Mouse (Mus musculus) adrenal gland, postnatal 4 days (tissue): ENCODE data around the gene 9230102O04Rik. TPM values are rescaled to one million over a fixed set of nuclear protein-coding genes. Genes with fewer than 3 reads are reported as not detected.

Experiments used
- DNase-seq, 2 experiments: peaks; one replicate each; pipeline ENCODE4 v3.0.0; 2021 to 2022; ENCODE audit warnings: low spot score in 2 of 2, mixed read lengths in 2 of 2
- total RNA-seq, 2 experiments: library from RNA; stranded (reverse); gene quantifications; 2 replicates each; pipeline ENCODE4 v1.2.3; 2021

The 9230102O04Rik gene
- total RNA-seq, 2 experiments from 2014 or later, result 0.87 to 2.3 TPM

GRCm38 (mm10) chr2:9886031-9886430 is 3.3 kb downstream of the 9230102O04Rik start:
- no peak for DNase-seq

GRCm38 (mm10) chr2:9885217-9885770 is 4.0 kb downstream of the 9230102O04Rik start:
- DNase-seq, result no peak

GRCm38 (mm10) chr2:9884533-9885216 is 4.7 kb downstream of the 9230102O04Rik start:
- no peak for DNase-seq

- no peak for DNase-seq
These were observed 5.4 kb downstream of the 9230102O04Rik start for GRCm38 (mm10) chr2:9883803-9884532.

GRCm38 (mm10) chr2:9882926-9883802 is 6.2 kb downstream of the 9230102O04Rik start:
- DNase-seq, result no peak

- DNase-seq, result no peak
These were observed 6.9 kb downstream of the 9230102O04Rik start for GRCm38 (mm10) chr2:9882371-9882925.

GRCm38 (mm10) chr2:9881611-9882023 is 7.7 kb downstream of the 9230102O04Rik start:
- no peak for DNase-seq

GRCm38 (mm10) chr2:9881051-9881591 is 8.2 kb downstream of the 9230102O04Rik start, which contains the start of gene 4930412O13Rik:
4930412O13Rik (plus strand) TSS chr2:9881252.
- DNase-seq, result no peak

- DNase-seq, result no peak
These were observed 9.1 kb downstream of the 9230102O04Rik start for GRCm38 (mm10) chr2:9880271-9880670.

GRCm38 (mm10) chr2:9879493-9879892 is 9.8 kb downstream of the 9230102O04Rik start:
- DNase-seq, result peak; percentile 75 to 80

- no peak for DNase-seq
These were observed 10.2 kb downstream of the 9230102O04Rik start for GRCm38 (mm10) chr2:9879092-9879491.

- no peak for DNase-seq
These were observed 10.7 kb downstream of the 9230102O04Rik start for GRCm38 (mm10) chr2:9878564-9879081.

GRCm38 (mm10) chr2:9877966-9878563 is 11.3 kb downstream of the 9230102O04Rik start:
- DNase-seq, result no peak

GRCm38 (mm10) chr2:9877326-9877690 is 12.0 kb downstream of the 9230102O04Rik start:
- DNase-seq, result no peak

GRCm38 (mm10) chr2:9876621-9877325 is 12.6 kb downstream of the 9230102O04Rik start:
- no peak for DNase-seq

- DNase-seq, result no peak
These were observed 13.5 kb downstream of the 9230102O04Rik start for GRCm38 (mm10) chr2:9875676-9876357.

- no peak for DNase-seq
These were observed 14.1 kb downstream of the 9230102O04Rik start for GRCm38 (mm10) chr2:9875220-9875619.

- DNase-seq, result no peak
These were observed 14.7 kb downstream of the 9230102O04Rik start for GRCm38 (mm10) chr2:9874467-9875219.
